Mouse (Mus musculus): ENCODE data around the gene Dmrt3. TPM values are rescaled to one million over a fixed set of nuclear protein-coding genes. Genes with fewer than 3 reads are reported as not detected.
A peak's percentile ranks its signal among the peaks of the same experiment; 100 is the strongest.

Gene Dmrt3
- polyA plus RNA-seq, 1 experiment from 2014 or later: 5.1 TPM

- H3K36me3 ChIP-seq: no peaks in the 10 kb centered on the region
- no peaks in the 10 kb centered on the region for H3K9me3 ChIP-seq
- H3K4me2 ChIP-seq (replicated peaks): no peak overlapping the region
- ATAC-seq (ENCODE audit: insufficient number of reproducible peaks, insufficient read depth, low FRiP score, low TSS enrichment): no peak
- peaks cover 22% of the 10 kb centered on the region for H3K4me1 ChIP-seq
- H3K27me3 ChIP-seq: peaks cover 82% of the 10 kb centered on the region
- no peak overlapping the region for H3K27ac ChIP-seq
- no peak overlapping the region for H3K9ac ChIP-seq
- no peak overlapping the region for H3K4me3 ChIP-seq
- 2% methylated on average over 7 of the region's 7 CpGs for WGBS
These were observed 1.9 kb upstream of the Dmrt3 start for GRCm38 (mm10) chr19:25608206-25608580.

DNA sequence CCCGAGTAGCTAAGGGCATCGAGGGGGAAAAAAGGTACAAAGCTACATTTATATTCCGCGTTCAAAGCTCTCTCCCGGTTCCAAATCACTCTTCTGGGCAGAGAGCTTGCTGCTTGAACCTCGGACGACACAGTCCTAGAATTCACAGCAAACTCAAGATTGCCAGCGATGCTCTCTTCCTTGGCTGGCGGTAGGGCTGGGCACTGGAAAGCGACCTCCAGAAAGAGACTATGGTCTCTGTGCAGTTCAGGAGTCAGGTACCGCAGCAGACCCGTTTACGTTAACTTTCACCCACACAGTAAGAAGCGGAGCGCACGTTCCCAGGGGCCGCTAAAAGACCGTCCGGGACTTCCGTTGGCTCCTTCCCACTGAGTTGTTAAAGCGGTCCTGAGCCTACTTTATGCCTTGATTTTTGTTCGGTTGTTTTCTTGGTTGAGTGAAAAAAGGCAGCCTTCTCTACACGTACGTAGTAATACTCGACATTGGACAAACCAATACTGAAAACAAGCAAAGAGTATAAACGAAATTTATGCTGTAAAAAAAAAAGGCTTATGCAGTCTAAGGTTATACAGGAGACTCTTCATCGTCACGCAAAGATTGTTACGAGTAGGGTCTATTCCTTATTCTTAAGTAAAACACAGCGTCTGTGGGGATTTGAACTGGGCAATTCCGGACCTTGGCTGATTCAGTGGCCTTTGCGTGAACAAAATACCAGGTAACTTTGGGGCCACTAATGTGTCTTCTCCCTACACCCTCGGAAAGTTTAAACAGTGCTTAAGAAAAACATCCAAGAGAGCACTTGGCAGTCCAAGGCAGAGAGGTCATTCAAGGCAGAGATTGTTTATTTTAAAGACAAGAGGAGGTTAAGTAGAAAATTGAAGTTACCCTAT lies 895 bp upstream of the Dmrt3 start:
- H3K9me3 ChIP-seq: no peaks in the 10 kb centered on the region
- no peak overlapping the region for H3K27ac ChIP-seq
- H3K36me3 ChIP-seq: no peaks in the 10 kb centered on the region
- peaks cover 22% of the 10 kb centered on the region for H3K4me1 ChIP-seq
- peaks cover 85% of the 10 kb centered on the region for H3K27me3 ChIP-seq
- no peak overlapping the region for H3K9ac ChIP-seq
- no peak overlapping the region for H3K4me2 ChIP-seq (replicated peaks)
- H3K4me3 ChIP-seq: no peak overlapping the region
- ATAC-seq (ENCODE audit: insufficient number of reproducible peaks, insufficient read depth, low FRiP score, low TSS enrichment): no peak
- under 1% methylated on average over 33 of the region's 33 CpGs for WGBS

DNA sequence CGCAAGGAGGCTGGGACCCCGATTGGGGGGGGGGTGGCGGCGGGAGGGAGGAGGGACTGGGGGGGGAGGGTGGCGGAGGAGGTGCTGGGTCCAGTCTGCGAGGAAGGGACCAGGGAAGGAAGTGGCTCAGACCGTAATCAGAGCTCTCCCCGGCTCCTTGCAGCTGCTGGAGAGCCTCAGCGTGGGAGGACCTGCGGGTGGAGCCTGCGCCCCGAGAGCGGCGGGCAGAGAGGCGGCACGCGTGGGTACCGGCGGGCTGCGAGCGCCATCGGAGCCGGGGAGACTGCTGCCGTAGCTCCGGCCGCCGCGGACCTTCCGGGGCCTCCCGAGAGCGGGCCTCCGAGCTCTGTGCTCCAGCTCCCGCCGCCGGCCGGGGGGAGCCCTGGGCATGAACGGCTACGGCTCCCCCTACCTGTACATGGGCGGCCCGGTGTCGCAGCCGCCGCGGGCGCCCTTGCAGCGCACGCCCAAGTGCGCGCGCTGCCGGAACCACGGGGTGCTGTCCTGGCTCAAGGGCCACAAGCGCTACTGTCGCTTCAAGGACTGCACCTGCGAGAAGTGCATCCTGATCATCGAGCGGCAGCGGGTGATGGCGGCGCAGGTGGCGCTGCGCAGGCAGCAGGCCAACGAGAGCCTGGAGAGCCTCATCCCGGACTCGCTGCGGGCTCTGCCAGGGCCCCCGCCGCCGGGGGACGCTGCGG lies 460 bp downstream of the Dmrt3 start:
- Histone ChIP-seq H3K4me1 (peaks cover 22% of the 10 kb centered on the region), H3K9ac (peak overlapping the region; percentile 49)

GRCm38 (mm10) chr19:25611116-25611515 lies 1.0 kb downstream of the Dmrt3 start:
- ATAC-seq (ENCODE audit: insufficient number of reproducible peaks, insufficient read depth, low FRiP score, low TSS enrichment): no peak
- 0 out of 2 replicates have a peak overlapping the region, but pooled peaks have one; percentile 57 for H3K27ac ChIP-seq
- H3K36me3 ChIP-seq: no peaks in the 10 kb centered on the region
- WGBS: under 1% methylated on average over 40 of the region's 42 CpGs
- no peaks in the 10 kb centered on the region for H3K9me3 ChIP-seq
- peaks cover 84% of the 10 kb centered on the region for H3K27me3 ChIP-seq
- H3K4me1 ChIP-seq: peaks cover 16% of the 10 kb centered on the region
- peak overlapping the region; percentile 37 for H3K4me3 ChIP-seq
- peak overlapping the region; percentile 49 for H3K9ac ChIP-seq
- peak overlapping the region; percentile 57 for H3K4me2 ChIP-seq (replicated peaks)

More for the DNA sequence above, 460 bp downstream of the Dmrt3 start:
- Histone ChIP-seq H3K4me3 (peak overlapping the region; percentile 37), H3K9me3 (no peaks in the 10 kb centered on the region), H3K36me3 (no peaks in the 10 kb centered on the region), H3K27ac (0 out of 2 replicates have a peak overlapping the region, but pooled peaks have one; percentile 57), H3K27me3 (peaks cover 84% of the 10 kb centered on the region), H3K4me2 (replicated peaks) (peak overlapping the region; percentile 57)
- ATAC-seq (ENCODE audit: insufficient number of reproducible peaks, insufficient read depth, low FRiP score, low TSS enrichment): 0 out of 2 replicates have a peak, but pooled peaks have one; percentile 49
- under 1% methylated on average over 61 of the region's 71 CpGs for WGBS

- Histone ChIP-seq H3K4me3 (no peak overlapping the region; the same call in 1 of the 2 replicates), H3K27me3 (peaks cover 86% of the 10 kb centered on the region), H3K27ac (no peak overlapping the region), H3K4me1 (peaks cover 14% of the 10 kb centered on the region), H3K4me2 (replicated peaks) (no peak overlapping the region), H3K36me3 (no peaks in the 10 kb centered on the region), H3K9me3 (no peaks in the 10 kb centered on the region), H3K9ac (no peak overlapping the region)
- no peak for ATAC-seq (ENCODE audit: insufficient number of reproducible peaks, insufficient read depth, low FRiP score, low TSS enrichment)
- 2% methylated on average over 16 of the region's 16 CpGs for WGBS
These were observed 2.0 kb downstream of the Dmrt3 start for GRCm38 (mm10) chr19:25611876-25612805.

- Histone ChIP-seq H3K9ac (no peak overlapping the region), H3K9me3 (no peaks in the 10 kb centered on the region), H3K4me3 (no peak overlapping the region), H3K27ac (no peak overlapping the region), H3K4me2 (replicated peaks) (no peak overlapping the region), H3K27me3 (peaks cover 84% of the 10 kb centered on the region), H3K36me3 (no peaks in the 10 kb centered on the region), H3K4me1 (peaks cover 14% of the 10 kb centered on the region)
- WGBS: 3% methylated on average over 6 of the region's 6 CpGs
- ATAC-seq (ENCODE audit: insufficient number of reproducible peaks, insufficient read depth, low FRiP score, low TSS enrichment): no peak
These were observed 2.8 kb downstream of the Dmrt3 start for GRCm38 (mm10) chr19:25612806-25613295.

DNA sequence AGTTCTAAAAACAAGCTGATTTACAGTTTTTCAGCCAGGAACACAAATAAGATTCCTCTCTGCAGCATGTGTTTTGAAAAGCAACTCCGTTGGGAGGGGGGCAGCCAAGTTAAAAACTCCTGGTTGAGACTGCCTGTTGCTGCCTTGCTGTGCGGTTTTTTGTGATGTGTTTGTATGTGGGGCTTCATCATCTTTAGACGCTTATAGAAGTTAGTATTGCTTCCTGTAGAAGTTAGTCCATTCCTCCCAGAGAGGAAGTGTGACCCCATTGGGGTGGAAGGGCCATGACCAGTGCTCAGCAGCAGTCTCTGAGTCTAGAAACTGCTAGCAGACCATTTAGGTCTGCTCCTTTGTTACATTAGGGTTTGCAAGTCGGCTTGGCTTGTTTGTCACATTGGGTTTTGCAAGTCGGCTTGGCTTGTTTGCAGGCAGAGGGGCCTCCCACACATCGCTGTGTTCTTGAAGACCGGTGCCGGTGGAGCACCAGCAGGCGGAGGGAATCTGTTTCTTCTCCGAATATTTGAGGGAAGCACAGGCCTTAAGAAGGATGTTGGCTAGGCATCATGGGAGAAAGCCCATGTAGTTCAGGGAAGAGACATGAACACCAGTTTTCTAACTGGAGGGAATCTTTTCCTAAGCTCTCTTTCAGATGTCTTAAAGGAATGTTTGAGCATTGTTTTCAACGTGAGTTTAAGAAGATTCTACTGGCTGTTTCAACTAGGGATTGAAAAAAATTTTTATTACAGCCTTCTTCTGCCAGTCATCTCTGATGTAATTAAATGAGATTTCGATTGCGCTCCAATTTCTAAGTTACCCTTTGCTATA lies 3.6 kb downstream of the Dmrt3 start:
- Histone ChIP-seq H3K9me3 (no peaks in the 10 kb centered on the region), H3K4me1 (peaks cover 14% of the 10 kb centered on the region), H3K27ac (no peak overlapping the region), H3K9ac (no peak overlapping the region), H3K36me3 (no peaks in the 10 kb centered on the region), H3K4me2 (replicated peaks) (0 out of 2 replicates have a peak overlapping the region, but pooled peaks have one; percentile 7), H3K27me3 (peaks cover 83% of the 10 kb centered on the region), H3K4me3 (no peak overlapping the region)
- no peak for ATAC-seq (ENCODE audit: insufficient number of reproducible peaks, insufficient read depth, low FRiP score, low TSS enrichment)
- WGBS: 7% methylated on average over 13 of the region's 13 CpGs

DNA sequence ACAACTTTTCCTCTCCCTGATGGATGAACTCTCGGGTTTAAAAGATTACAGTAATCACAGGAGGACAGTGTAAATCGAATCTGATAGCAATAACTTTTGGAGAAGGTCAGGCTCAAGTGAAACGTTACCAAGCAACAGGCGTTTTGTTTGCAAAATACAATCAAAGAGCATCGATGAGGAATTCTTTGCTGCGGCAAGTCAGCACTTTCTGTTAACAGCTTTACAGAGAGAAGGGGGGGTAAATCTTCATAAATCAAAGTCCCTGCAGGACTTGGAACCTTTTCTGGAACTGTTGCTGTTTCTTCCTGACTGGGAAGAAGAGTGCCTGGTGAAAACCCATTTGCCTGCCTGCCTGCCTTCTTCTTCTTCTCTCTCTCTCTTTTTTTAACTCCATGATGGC lies 5.8 kb downstream of the Dmrt3 start:
- Histone ChIP-seq H3K9me3 (no peaks in the 10 kb centered on the region), H3K4me3 (no peak overlapping the region), H3K4me1 (peaks cover 3% of the 10 kb centered on the region), H3K27me3 (peaks cover 93% of the 10 kb centered on the region), H3K36me3 (no peaks in the 10 kb centered on the region), H3K27ac (no peak overlapping the region), H3K9ac (no peak overlapping the region), H3K4me2 (replicated peaks) (no peak overlapping the region)
- ATAC-seq (ENCODE audit: insufficient number of reproducible peaks, insufficient read depth, low FRiP score, low TSS enrichment): no peak
- 28% methylated on average over 6 of the region's 6 CpGs for WGBS

GRCm38 (mm10) chr19:25622291-25623251 lies 12.5 kb downstream of the Dmrt3 start:
- peaks cover 96% of the 10 kb centered on the region for H3K27me3 ChIP-seq
- no peak overlapping the region for H3K9ac ChIP-seq

GRCm38 (mm10) chr19:25628490-25628889 lies 18.4 kb downstream of the Dmrt3 start:
- Histone ChIP-seq H3K4me1 (no peaks in the 10 kb centered on the region), H3K36me3 (no peaks in the 10 kb centered on the region), H3K4me2 (replicated peaks) (no peak overlapping the region), H3K27me3 (peaks cover 56% of the 10 kb centered on the region), H3K9ac (no peak overlapping the region), H3K9me3 (no peaks in the 10 kb centered on the region), H3K4me3 (no peak overlapping the region), H3K27ac (no peak overlapping the region)
- 12% methylated on average over 9 of the region's 9 CpGs for WGBS
- ATAC-seq (ENCODE audit: insufficient number of reproducible peaks, insufficient read depth, low FRiP score, low TSS enrichment): no peak

More at GRCm38 (mm10) chr19:25622291-25623251, 12.5 kb downstream of the Dmrt3 start:
- no peak; the same call in 1 of the 2 replicates for ATAC-seq (ENCODE audit: insufficient number of reproducible peaks, insufficient read depth, low FRiP score, low TSS enrichment)
- Histone ChIP-seq H3K4me1 (peaks cover 6% of the 10 kb centered on the region), H3K36me3 (no peaks in the 10 kb centered on the region), H3K4me3 (peak overlapping the region; percentile 23), H3K9me3 (no peaks in the 10 kb centered on the region), H3K4me2 (replicated peaks) (peak overlapping the region; percentile 42), H3K27ac (no peak overlapping the region)
- WGBS: 32% methylated on average over 54 of the region's 54 CpGs

Measured in embryonic facial prominence, embryonic 12.5 days (tissue).